Mouse (Mus musculus) megakaryocyte, embryonic 14.5 days (primary cell): Measurements from ENCODE around the gene Slc22a23.

Experiments
- FLI1 ChIP-seq: IDR thresholded peaks from 2 replicates; pipeline ENCODE4 v1.6.1; 2012; ENCODE audit warnings: low read length, inconsistent platforms, mixed read lengths
- GATA1 ChIP-seq: IDR thresholded peaks from 3 replicates; pipeline ENCODE4 v1.6.1; 2012; ENCODE audit warnings: mixed read lengths, low read length, inconsistent platforms, borderline replicate concordance

- TF ChIP-seq GATA1 (no peak), FLI1 (no peak)
These were observed 130.1 kb downstream of the Slc22a23 start for GRCm38 (mm10) chr13:34214855-34215254.
